ENCODE assay signal across 18 mouse cellular contexts in genomic region chr3:152883556-152883955, GRCm38 (mm10).
DNase-seq lines count a peak whose midpoint lies in the region; TF ChIP-seq lines count a peak whose summit lies in the region.
"Had no signal": no experiment of that assay in that cellular context is flagged by ENCODE, and none has a peak within 500 bp of the region (broad histone marks: within the 10 kb centered on the region; RNA-seq: fewer than 3 reads in every experiment).

No protein-coding gene starts in this region.

- peak overlapping the region; percentile 70 for H3K27ac ChIP-seq in layer of hippocampus, adult 2 months
- H3K27ac ChIP-seq: embryonic facial prominence, embryonic 10.5 days; embryonic facial prominence, embryonic 12.5 days; forebrain, embryonic 13.5 days; forebrain, embryonic 15.5 days had no signal

- no peak overlapping the region for H3K4me3 ChIP-seq in layer of hippocampus, adult 2 months
- H3K4me3 ChIP-seq: embryonic facial prominence, embryonic 10.5 days; embryonic facial prominence, embryonic 12.5 days; forebrain, embryonic 13.5 days; forebrain, embryonic 15.5 days had no signal

- no peak for DNase-seq in layer of hippocampus, adult 2 months (ENCODE audit: low spot score in 2 of 2)
- DNase-seq in layer of hippocampus, postnatal 10 days (ENCODE audit: low spot score in 2 of 2): no peak
- DNase-seq in retina, embryonic 14.5 days (ENCODE audit: low spot score): peak; percentile 55
- no peak for DNase-seq in lung, postnatal 25 days (ENCODE audit: low spot score)
- no peak for DNase-seq in right cerebral cortex, adult 18-20 months
- DNase-seq: adrenal gland, adult 8-10 months; adrenal gland, postnatal 14 days; adrenal gland, postnatal 36 days; cerebellum, adult 11-12 months; cerebellum, adult 2 months; cerebellum, adult 9-10 months; cerebellum, postnatal 10 days; cerebellum, postnatal 25 days; forebrain, postnatal 0 days had no signal

- no peak for TF ChIP-seq CTCF in layer of hippocampus, adult 2 months (conservative IDR thresholded peaks at IDR 0.05)
